Mouse (Mus musculus) gastrocnemius, postnatal 36 days (tissue): ENCODE results near the gene Zc3h7b. TPM values are rescaled to one million over a fixed set of nuclear protein-coding genes. Genes with fewer than 3 reads are reported as not detected.

Experiments used
- DNase-seq, 2 experiments: peaks; one replicate each; pipeline ENCODE4 v3.0.0; 2022
- intact Hi-C: fragments of 180-260 bp; cut with DNase I; formaldehyde crosslinking; loops from one replicate; pipeline ENCODE4 v1.15.1; 2025
- total RNA-seq, 2 experiments: library from RNA; stranded (reverse); gene quantifications; 2 replicates each; pipeline ENCODE4 v1.2.3; 2021

Zc3h7b gene
- total RNA-seq, 2 experiments from 2014 or later: 27.3 to 28.3 TPM

- intact Hi-C loops: no loop called here
- no peak for DNase-seq
Measured at GRCm38 (mm10) chr15:81776631-81777422, 32.0 kb downstream of the Zc3h7b start.

DNA sequence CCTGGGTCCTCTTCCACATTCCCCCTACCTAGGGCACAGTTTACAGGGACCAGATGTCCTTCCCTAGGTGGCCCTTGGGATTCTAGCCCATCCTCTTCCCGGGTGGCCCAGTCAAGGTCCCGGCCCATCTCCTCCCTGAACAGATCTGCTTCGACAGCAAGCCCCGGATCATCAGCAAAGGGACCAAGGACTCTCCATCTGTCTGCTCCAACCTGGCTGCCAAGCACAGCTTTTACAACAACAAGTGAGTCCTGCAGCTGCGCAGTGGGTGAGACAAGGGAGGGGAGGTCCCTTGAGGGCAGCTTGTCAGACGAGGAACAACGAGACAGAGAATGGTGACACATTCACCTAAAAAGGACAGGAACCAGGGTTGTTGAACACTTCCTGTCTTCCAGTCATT is 37.0 kb downstream of the Zc3h7b start:
- DNase-seq: no peak
- intact Hi-C loops: no loop called here

- no peak for DNase-seq
- intact Hi-C loops: no loop called here
Measured at GRCm38 (mm10) chr15:81784762-81785161, 39.9 kb downstream of the Zc3h7b start.

DNA sequence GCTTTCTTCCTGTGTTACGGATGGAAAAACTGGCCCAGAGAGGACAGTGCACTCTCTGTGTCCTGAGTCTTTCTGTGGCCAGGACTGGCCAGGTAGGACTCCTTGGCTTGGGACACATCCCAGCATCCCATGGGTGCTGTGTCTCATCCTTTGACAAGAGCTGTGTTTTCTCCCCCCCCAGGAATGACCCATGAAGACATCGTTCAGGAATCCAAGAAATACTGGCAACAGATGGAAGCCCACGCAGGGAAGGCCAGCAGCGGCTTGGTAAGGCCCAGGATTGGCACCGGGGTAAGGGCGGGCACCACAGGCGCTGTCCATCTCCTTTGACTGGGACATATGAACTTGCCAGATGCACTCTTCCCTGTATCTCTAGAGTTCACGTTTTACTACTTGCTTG is 40.8 kb downstream of the Zc3h7b start:
- intact Hi-C loops: no loop called here
- no peak for DNase-seq

DNA sequence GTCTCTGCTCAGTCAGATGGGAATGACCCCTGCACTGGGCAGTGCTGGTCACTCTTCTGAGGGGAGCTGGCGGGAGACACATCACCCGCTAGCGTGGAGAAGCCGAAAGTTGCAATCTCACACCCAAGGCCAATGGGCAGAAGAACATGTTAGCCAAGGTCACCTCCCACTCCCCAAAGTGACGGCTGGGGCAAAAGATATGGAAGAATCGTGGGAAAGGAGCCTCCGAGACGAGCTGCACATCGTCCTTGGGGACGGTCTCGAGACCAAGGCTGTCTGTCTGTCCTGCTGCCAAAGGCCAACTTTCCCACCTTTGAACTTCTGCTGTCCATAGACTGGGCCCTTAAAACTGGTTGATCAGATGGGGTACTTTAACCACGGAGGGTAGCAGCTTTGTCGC is 42.7 kb downstream of the Zc3h7b start:
- no peak for DNase-seq
- intact Hi-C loops: no loop called here

- no peak for DNase-seq
- intact Hi-C loops: loop anchor here (5.0 kb wide), 1 partner anchor 45 kb away; the partner anchor contains the start of genes Rangap1 and Zc3h7b
Measured at GRCm38 (mm10) chr15:81792444-81792843, 47.6 kb downstream of the Zc3h7b start.

- intact Hi-C loops: no loop called here
- DNase-seq: no peak
Measured at GRCm38 (mm10) chr15:81796228-81796627, 51.4 kb downstream of the Zc3h7b start.

DNA sequence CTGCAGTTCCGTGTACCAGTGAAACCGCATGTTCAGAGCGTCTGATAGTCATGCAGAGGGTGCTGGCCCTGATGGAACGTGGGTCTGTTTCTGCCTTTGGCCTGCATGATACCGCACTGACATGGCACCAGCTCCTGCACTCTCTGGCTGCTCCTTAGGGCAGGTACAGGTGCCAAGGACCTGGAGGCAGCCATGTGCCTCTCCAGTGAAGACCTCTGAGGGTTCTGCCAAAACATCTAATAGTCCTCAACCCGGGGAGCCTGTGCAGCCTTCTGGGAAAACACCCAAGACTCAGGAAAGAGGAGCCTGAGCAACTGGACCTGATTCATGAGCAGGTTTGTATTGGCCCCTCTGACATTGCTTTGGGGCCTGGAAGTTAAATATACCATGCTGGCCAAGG is 53.0 kb downstream of the Zc3h7b start:
- no peak for DNase-seq
- intact Hi-C loops: no loop called here

DNA sequence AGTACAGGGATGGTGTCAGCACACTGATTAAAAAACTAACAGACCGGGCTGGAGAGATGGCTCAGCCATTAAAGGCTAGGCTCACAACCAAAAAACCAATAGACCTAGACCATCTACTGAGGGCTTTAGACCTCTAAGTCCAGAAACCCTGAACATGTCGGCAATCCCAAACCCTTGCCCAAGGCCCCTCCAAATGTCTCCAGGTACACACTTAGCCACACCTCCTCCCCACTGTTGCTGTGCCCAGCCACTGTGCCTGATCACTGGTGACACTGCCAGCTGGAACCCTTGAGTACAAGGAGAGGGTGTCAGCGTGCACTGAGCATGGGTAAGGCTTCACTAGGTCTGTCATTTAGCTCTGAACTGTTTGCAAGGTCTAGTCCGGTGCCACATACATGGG is 53.6 kb downstream of the Zc3h7b start:
- no peak for DNase-seq
- intact Hi-C loops: no loop called here

DNA sequence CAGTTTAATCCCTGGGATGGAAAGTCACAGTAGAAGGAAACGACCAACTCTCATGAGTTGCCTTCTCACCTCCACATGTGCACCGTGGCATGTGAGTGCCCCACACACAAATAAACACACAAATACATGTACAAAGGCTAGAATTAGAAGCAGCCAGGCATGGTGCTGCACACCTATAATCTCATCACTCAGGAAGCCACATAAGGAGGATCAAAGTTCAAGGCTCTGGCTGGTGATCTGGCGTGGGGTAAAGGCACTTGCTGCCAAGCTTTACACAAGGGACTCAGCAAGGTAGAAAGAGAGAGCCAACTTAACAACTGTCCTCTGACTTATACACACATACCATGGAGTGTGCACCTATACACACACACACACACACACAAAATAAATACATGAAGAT is 55.5 kb downstream of the Zc3h7b start:
- DNase-seq: no peak
- intact Hi-C loops: no loop called here

DNA sequence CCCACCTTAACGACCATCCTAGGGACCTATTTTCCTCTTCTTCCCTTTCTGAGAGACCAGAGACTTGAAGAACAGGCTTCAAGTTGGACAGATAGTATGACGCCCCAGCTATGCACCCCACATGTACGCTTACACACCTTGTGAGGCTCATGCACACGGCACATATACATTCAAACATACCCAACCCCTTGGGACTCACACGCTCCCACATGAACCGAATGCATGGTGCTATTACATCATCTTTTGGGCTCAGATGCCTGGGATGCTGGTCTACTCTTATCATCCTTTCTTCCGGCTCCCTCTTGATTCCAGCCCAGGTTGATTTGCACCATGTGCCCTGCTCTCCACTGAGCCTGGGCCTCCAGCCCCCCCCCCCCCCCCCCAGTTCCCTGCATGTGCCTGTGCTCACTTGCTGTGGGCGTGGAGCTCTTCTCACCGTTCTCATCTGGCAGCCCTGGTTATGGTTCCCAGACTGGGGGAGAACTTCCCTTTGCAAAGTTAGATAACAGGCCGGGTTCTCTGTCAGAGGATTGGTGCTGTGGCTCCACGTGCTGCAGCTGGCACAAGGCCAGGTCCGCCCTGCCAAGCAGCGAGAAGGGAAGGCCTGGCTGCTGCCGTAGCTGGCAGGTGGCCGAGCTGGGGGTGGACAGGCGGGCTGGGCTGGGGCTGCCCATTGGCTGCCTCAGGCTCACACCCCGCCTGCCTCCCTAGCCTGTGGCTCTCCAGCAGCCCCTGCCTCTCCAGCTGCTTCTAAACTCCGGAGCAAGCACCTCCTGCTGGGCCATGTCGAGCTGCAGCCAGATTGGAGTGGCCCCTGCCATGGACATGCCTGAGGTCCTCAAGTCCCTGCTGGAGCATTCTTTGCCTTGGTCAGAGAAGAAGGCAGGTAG is 57.4 kb downstream of the Zc3h7b start, which contains the start of gene Tef:
Tef (plus strand) TSS at position 421 of the 890 bp plus-strand sequence.
- DNase-seq: peak; percentile 99 to 100
- intact Hi-C loops: no loop called here

DNA sequence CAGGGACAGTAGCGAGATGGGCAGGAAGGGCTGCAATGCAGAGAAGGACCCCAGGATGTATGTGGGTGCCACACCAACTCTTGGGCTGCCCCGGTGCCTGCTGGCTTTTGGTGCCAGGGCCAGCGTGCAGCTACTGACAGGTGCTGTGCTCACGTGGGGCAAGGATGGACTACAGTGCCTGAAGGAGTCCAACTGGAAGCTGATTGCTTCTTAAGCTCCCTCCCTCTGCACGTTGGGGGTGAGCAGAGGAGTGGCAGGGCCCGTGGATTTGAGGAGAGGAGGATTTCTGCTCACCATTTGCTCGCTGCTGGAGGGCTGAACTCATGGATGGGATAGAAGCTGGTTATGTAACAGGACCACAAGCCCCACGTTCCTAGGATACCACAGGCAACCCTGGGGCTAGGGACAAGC is 58.1 kb downstream of the Zc3h7b start:
- intact Hi-C loops: no loop called here
- peak in 1 of 2 experiments; percentile 47 for DNase-seq

DNA sequence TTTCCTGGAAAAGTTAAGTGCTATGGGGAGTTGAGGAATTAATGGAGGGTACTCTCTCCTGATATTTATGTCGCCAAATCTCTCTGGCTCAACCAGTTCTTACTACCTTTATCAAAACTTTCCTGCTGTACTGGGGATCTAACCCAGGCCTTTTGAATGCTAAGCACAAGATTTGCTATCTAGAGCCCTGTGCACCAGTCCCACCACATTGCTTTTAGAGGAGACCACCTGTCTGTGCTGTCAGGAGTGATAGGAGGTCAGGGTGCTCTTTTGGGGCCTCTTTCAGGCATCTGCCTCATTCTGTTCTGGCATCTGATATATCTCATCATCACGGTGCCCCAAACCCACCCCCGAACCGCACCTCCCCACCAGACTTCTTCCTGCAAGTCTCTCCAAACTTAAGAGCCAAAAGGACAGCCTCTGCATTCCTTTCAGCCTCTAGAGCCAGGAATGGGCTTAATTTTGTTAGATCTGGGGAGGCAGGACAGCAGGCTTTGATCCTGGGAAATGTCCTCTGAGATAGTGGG is 58.6 kb downstream of the Zc3h7b start:
- intact Hi-C loops: no loop called here
- DNase-seq: no peak

DNA sequence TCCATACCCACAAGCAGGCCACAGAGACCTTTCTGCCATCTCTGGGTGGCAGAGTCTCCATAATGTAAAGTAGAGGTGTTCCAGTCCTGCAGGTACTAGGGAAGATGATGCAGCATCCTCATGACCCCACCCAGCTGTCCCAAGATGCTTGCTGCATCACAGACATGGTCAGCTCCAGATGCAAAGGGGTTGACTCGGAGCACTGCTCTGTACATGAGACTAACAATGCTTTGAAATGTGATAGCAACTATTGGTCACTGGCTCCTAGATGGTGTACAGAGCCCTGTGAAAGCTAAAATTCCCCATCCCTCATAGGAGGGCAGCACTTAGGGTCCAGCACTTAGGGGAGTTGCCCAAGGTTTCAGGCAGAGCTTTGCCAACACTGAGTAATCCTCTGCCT is 59.3 kb downstream of the Zc3h7b start:
- DNase-seq: no peak
- intact Hi-C loops: no loop called here

- intact Hi-C loops: no loop called here
- DNase-seq: no peak
Measured at GRCm38 (mm10) chr15:81804883-81805282, 60.0 kb downstream of the Zc3h7b start.

- intact Hi-C loops: no loop called here
Measured at GRCm38 (mm10) chr15:81805624-81806023, 60.8 kb downstream of the Zc3h7b start.

DNA sequence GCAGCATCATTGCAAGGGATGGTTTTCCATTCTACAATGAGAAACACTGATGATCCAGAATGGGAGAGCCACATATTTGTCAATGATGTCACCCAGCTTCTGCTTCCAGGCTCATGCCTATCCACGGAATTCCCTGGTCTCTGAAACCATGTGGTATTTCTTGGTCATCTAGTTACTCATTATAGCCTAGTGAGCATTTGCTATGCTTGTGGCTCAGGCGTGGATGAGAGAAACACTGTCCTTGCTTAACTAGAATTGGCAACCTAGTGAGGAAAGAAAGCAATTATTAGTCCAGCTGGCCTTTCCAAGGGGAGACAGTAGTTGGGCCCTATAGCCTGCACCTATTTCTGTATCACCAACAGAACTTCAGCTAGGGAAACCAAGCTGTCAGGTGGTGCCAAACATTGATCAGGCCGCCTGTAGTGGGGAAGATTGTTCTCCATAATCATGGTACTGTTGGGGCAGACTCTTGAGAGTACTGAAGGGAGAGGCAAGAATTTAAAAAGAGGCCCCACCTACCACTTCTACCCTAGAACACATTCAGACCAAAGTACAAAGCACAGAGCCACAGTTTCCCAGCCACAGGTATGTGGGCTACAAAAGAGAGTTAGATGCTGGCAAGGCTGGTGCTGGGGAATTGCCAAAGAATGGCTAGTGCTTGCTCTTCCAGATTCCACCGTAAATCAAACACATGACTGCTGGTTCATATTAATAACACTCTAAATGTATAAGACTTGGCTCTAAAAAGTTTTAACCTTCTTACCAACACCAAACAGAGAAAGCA is 62.0 kb downstream of the Zc3h7b start:
- intact Hi-C loops: no loop called here
- no peak for DNase-seq

More at GRCm38 (mm10) chr15:81805624-81806023, 60.8 kb downstream of the Zc3h7b start:
- no peak for DNase-seq

GRCm38 (mm10) chr15:81808799-81809198 is 63.9 kb downstream of the Zc3h7b start:
- no peak for DNase-seq
- intact Hi-C loops: no loop called here

DNA sequence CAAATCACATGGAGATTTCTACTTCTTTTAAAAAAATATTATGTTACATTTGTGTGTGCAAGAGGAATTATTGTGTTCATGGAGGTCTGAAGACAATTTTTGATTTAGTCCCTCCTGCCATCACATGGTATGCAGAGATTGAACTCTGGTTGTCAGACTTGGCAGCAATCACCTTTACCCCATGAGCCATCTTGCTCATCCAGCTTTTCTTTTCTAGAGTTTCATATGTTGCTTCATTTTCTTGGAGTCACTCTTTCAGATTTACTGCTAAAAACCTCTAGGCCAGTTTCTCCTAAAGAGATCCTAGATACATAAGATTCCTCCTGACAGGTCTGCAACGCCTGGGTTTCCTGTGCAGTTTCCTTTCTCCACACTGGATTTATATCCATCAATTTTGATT is 64.7 kb downstream of the Zc3h7b start:
- intact Hi-C loops: no loop called here
- no peak for DNase-seq

GRCm38 (mm10) chr15:81810150-81810549 is 65.3 kb downstream of the Zc3h7b start:
- peak; percentile 94 to 97 for DNase-seq
- intact Hi-C loops: no loop called here
